Mouse (Mus musculus): ENCODE measurements around the gene Nrm.

Gene Nrm

GRCm38 (mm10) chr17:35866911-35867890 is 6.1 kb downstream of the Nrm start:
- no peak for DNase-seq (ENCODE audit: low read depth, low spot score)

DNA sequence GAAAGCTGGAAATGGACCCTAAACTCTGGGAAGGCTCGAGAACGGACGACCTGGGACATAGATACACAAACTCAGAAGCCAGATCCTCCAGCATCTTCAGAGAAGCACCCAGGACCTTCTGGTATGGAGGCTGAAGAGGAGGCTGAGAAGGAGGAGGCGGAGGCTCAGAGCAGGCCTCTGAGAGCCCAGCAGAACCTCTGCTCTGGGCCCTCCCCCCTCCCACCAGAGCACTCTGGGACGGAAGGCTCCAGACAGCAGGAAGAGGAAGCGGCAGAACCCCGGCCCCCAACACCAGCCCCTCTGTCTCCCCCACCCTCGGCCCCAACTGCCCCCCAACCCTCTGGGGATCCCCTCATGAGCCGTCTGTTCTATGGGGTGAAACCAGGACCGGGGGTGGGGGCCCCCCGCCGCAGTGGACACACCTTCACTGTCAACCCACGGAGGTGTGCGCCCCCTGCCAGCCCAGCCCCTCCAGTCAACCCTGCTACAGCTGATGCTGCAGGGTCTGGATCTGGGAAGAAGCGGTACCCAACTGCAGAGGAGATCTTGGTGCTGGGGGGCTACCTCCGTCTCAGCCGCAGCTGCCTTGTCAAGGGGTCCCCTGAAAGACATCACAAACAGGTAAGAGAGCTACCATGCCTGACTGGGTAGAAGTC is 7.2 kb downstream of the Nrm start:
- DNase-seq (ENCODE audit: low read depth, low spot score): no peak

DNA sequence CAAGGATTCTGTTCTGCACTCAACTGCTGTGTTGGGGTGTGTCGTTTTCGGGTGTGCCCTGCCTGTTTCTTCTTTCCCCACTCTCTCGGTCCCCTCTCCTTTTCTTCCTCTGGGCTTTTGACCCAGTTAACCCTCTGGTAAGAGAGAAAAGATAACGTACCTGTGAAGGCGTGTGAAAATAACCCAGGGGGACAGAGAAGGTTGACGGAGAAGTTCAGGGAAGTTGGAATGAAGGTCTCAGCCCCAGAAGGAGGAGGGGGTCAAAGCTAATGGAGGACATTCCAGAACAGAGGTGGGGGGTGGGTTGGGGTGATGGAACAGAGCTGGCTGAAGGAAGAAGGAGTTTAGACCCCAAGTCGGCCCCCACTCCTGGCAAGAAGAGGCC is 7.8 kb downstream of the Nrm start:
- DNase-seq (ENCODE audit: low read depth, low spot score): no peak

DNA sequence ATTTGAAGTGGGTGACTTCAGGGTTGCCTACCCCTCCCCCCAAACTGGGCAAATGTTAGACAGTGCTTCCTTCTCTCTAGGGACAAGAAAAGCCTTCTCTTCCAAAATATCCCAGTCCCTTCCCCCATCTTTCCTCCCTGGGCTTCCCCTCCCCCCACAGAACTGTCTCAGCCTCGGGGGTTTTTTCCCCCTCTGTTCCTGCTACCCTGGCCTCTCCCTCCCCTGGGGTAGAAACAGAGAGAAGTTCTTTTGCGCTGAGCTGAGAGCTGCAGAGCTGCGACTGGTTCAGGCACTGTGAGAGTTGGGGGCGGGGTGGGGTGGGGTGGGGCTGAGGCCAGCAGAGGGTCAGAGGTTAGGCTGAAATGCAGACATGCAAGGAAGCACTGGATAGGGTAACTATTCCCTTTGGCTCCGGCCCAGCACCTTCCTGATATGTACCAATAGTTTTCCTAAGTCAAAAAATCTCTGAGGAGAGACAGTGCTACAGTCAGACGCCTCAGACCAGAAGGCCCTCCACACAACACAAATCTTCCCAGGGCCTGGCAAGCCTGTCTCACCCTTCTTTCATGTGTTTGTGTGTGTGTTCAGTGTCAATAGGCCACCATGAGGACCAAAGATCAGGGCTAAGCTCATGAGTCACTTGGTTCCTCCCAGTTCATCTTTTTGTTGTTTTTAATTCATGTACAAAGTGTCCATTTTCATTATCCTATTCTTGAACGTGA is 8.4 kb downstream of the Nrm start:
- peak; percentile 61 for DNase-seq (ENCODE audit: low read depth, low spot score)

GRCm38 (mm10) chr17:35870151-35870883 is 9.2 kb downstream of the Nrm start:
- peak; percentile 26 for DNase-seq (ENCODE audit: low read depth, low spot score)

- DNase-seq (ENCODE audit: low read depth, low spot score): peak; percentile 36
Measured at GRCm38 (mm10) chr17:35870884-35871696, 10.0 kb downstream of the Nrm start.

DNA sequence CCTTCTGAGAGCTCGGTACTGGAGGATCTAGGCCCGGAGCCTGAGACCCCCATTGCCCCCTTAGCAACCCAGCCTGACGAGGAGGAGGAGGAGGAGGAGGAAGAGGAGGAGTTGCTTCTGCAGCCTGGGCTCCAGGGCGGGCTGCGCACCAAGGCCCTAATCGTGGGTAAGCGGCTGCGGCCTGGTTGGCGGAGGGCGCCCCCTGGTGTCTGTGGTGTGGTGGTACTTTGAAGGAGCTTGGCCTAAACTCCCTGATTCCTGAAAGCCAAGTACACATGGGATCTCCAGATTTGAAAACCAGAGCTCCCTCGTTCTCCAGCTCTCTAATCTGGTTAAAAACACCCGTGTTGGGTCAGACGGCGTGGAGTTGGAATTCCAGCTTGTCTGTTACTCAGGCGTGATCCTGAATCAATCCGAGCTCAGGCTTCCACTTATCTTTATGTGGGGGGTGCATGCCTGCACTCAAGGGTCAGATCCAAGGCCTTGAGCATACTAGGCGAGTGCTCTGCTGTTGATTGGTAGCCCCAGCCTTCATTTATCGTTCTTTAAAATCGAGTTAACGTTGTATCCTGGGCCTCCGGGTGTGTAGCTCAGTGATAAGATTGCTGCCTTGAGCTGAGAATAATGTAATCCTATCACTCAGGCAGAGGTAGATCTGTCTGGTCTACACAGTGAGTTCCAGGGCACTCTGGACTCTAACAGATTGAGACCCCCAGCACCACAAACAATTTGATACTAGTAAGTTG is 12.8 kb downstream of the Nrm start:
- DNase-seq (ENCODE audit: low read depth, low spot score): peak; percentile 85

DNA sequence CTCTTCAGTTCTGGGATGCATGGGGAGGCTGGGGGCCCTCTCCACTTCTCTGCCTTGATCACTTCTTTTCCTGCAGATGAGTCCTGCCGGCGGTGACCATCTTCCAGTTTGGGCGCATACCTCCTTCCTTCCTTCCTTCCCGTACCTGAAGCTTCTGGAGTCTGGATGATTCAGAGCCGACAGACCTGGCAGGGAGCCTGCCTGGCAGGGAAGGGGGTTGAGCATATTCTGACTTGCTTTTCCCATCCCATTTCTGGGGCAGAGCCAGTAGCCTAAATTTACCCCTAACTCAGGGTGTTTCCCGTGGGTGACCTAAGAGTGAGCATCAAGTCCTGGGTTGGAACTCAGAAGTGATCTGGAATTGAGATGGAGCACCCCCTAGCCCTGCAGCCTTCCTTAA is 13.6 kb downstream of the Nrm start:
- no peak for DNase-seq (ENCODE audit: low read depth, low spot score)

- peak; percentile 96 for DNase-seq (ENCODE audit: low read depth, low spot score)
Measured at GRCm38 (mm10) chr17:35879245-35880057, 18.3 kb downstream of the Nrm start, which contains the start of gene Dhx16. Gene Dhx16, plus strand, starts transcription at chr17:35879819.

DNA sequence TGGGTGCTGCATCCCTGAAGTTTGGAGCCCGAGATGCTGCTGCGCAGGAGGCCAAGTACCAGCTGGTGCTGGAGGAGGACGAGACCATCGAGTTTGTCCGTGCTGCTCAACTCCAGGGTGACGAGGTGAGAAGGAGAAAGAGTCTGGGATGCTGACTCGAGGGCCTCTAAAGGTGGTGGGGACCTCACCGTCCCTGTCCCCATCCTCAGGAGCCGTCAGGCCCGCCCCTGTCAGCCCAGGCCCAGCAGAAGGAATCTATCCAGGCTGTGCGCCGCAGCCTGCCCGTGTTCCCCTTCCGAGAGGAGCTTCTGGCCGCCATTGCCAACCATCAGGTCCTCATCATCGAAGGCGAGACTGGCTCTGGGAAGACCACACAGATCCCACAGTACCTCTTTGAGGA is 21.8 kb downstream of the Nrm start:
- DNase-seq (ENCODE audit: low read depth, low spot score): no peak

DNA sequence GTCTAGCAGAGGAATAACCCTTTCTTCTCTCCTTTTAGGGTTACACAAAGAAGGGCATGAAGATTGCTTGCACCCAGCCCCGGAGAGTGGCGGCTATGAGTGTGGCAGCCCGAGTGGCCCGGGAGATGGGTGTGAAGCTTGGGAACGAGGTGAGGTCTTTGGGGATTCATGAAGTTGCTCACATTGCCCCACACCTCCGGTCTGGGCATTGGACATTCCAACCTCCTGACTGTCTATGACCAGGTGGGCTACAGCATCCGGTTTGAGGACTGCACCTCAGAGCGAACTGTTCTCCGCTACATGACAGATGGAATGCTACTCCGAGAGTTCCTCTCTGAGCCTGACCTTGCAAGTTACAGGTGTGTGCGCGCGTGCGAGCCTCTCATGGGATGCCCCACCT is 22.7 kb downstream of the Nrm start:
- DNase-seq (ENCODE audit: low read depth, low spot score): no peak

GRCm38 (mm10) chr17:35887725-35888124 is 26.6 kb downstream of the Nrm start:
- DNase-seq (ENCODE audit: low read depth, low spot score): no peak

GRCm38 (mm10) chr17:35896781-35897643 is 35.9 kb downstream of the Nrm start, which contains the start of gene 2310061I04Rik:
Gene 2310061I04Rik, minus strand, starts transcription at chr17:35897431.
- peak; percentile 95 for DNase-seq (ENCODE audit: low read depth, low spot score)

GRCm38 (mm10) chr17:35897644-35898573 is 36.8 kb downstream of the Nrm start:
- no peak for DNase-seq (ENCODE audit: low read depth, low spot score)

GRCm38 (mm10) chr17:35900636-35901035 is 39.5 kb downstream of the Nrm start:
- no peak for DNase-seq (ENCODE audit: low read depth, low spot score)

GRCm38 (mm10) chr17:35903343-35903991 is 42.3 kb downstream of the Nrm start:
- DNase-seq (ENCODE audit: low read depth, low spot score): no peak
